Mouse (Mus musculus): Measurements from ENCODE around the gene Tom1l2. TPM values are rescaled to one million over a fixed set of nuclear protein-coding genes. Genes with fewer than 3 reads are reported as not detected.
A peak's percentile ranks its signal among the peaks of the same experiment; 100 is the strongest.

The Tom1l2 gene
- polyA plus RNA-seq, 1 experiment, result 95.2 TPM

DNA sequence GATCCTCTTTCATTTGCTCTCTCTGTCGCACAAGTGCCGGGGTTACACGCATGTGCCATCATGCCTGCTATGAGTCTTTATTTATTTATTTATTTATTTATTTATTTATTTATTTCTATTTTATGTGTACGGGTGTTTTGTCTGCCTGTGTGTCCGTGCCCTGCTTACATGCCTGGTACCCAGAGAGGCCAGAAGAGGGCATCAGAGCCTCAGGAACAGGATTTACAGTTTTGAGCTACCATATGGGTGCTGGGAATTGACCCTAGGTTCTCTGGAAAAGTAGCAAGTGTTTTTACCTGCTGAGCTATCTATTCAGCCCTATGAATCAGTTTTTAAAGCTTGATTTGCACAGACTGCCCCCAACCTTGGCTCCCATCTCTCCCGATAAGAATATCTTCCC is 30.8 kb upstream of the Tom1l2 start:
- H3K36me3 ChIP-seq (ENCODE audit: control insufficient read depth, insufficient read depth, low read length), result no peaks in the 10 kb centered on the region
- DNase-seq, result no peak
- peak; percentile 30; the same call in 1 of the 2 replicates for TF ChIP-seq CTCF (conservative IDR thresholded peaks at IDR 0.05; ENCODE audit: insufficient read depth, insufficient read length, low read depth, low read length)
- no peak for TF ChIP-seq POLR2A (IDR thresholded peaks at IDR 0.05; ENCODE audit: low read depth, low read length)
- no peaks in the 10 kb centered on the region for H3K4me1 ChIP-seq (ENCODE audit: control insufficient read depth, insufficient read depth, low read length)
- no peak overlapping the region for H3K4me3 ChIP-seq (ENCODE audit: insufficient read depth, low read depth, low read length)
- WGBS, result 94% methylated on average over 6 of the region's 6 CpGs
- H3K27ac ChIP-seq (ENCODE audit: insufficient read depth, low read depth, low read length), result no peak overlapping the region
- H3K27me3 ChIP-seq (replicated peaks; ENCODE audit: control insufficient read depth, insufficient read depth, low read length), result no peaks in the 10 kb centered on the region

GRCm38 (mm10) chr11:60374481-60374880 is 21.8 kb upstream of the Tom1l2 start:
- H3K36me3 ChIP-seq (ENCODE audit: control insufficient read depth, insufficient read depth, low read length), result no peaks in the 10 kb centered on the region
- no peak overlapping the region for H3K27ac ChIP-seq (ENCODE audit: insufficient read depth, low read depth, low read length)
- no peak overlapping the region for H3K4me3 ChIP-seq (ENCODE audit: insufficient read depth, low read depth, low read length)
- no peak for TF ChIP-seq POLR2A (IDR thresholded peaks at IDR 0.05; ENCODE audit: low read depth, low read length)
- no peak for TF ChIP-seq CTCF (conservative IDR thresholded peaks at IDR 0.05; ENCODE audit: insufficient read depth, insufficient read length, low read depth, low read length)
- no peaks in the 10 kb centered on the region for H3K27me3 ChIP-seq (replicated peaks; ENCODE audit: control insufficient read depth, insufficient read depth, low read length)
- WGBS, result 84% methylated on average over 6 of the region's 6 CpGs
- DNase-seq, result no peak
- no peaks in the 10 kb centered on the region for H3K4me1 ChIP-seq (ENCODE audit: control insufficient read depth, insufficient read depth, low read length)

GRCm38 (mm10) chr11:60370431-60370830 is 17.7 kb upstream of the Tom1l2 start:
- H3K36me3 ChIP-seq (ENCODE audit: control insufficient read depth, insufficient read depth, low read length), result no peaks in the 10 kb centered on the region
- no peaks in the 10 kb centered on the region for H3K27me3 ChIP-seq (replicated peaks; ENCODE audit: control insufficient read depth, insufficient read depth, low read length)
- no peak for TF ChIP-seq CTCF (conservative IDR thresholded peaks at IDR 0.05; ENCODE audit: insufficient read depth, insufficient read length, low read depth, low read length)
- no peak for TF ChIP-seq POLR2A (IDR thresholded peaks at IDR 0.05; ENCODE audit: low read depth, low read length)
- no peak for DNase-seq
- no peak overlapping the region for H3K27ac ChIP-seq (ENCODE audit: insufficient read depth, low read depth, low read length)
- WGBS, result 83% methylated on average over 13 of the region's 13 CpGs
- H3K4me1 ChIP-seq (ENCODE audit: control insufficient read depth, insufficient read depth, low read length), result no peaks in the 10 kb centered on the region
- H3K4me3 ChIP-seq (ENCODE audit: insufficient read depth, low read depth, low read length), result no peak overlapping the region

- Histone ChIP-seq H3K4me3 (ENCODE audit: insufficient read depth, low read depth, low read length) (no peak overlapping the region), H3K4me1 (ENCODE audit: control insufficient read depth, insufficient read depth, low read length) (no peaks in the 10 kb centered on the region), H3K27me3 (replicated peaks; ENCODE audit: control insufficient read depth, insufficient read depth, low read length) (no peaks in the 10 kb centered on the region), H3K36me3 (ENCODE audit: control insufficient read depth, insufficient read depth, low read length) (no peaks in the 10 kb centered on the region), H3K27ac (ENCODE audit: insufficient read depth, low read depth, low read length) (no peak overlapping the region)
- 54% methylated on average over 4 of the region's 4 CpGs for WGBS
- no peak for DNase-seq
- TF ChIP-seq POLR2A (IDR thresholded peaks at IDR 0.05; ENCODE audit: low read depth, low read length) (no peak), CTCF (conservative IDR thresholded peaks at IDR 0.05; ENCODE audit: insufficient read depth, insufficient read length, low read depth, low read length) (no peak)
Measured at GRCm38 (mm10) chr11:60369448-60369847, 16.7 kb upstream of the Tom1l2 start.

DNA sequence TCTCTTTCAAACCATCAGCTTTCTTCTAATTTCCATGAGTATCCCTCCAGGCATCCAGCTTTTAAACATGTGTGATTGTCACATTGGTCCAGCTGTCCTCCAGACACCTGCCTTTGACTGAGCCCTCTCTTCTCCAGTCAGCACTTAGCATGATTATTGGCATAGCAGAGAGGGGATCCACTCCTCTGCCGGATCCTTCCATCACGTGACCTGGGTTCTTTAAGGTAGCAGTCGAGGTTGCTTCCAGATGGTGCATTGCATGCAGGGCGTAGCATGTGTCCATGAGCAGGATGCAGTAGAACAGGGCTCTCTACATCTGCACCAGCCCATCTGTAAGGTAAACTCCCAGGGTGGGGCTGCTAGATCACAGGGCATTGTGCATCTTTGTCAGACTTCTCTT is 16.2 kb upstream of the Tom1l2 start:
- DNase-seq, result no peak
- H3K36me3 ChIP-seq (ENCODE audit: control insufficient read depth, insufficient read depth, low read length), result no peaks in the 10 kb centered on the region
- no peak overlapping the region for H3K4me3 ChIP-seq (ENCODE audit: insufficient read depth, low read depth, low read length)
- no peaks in the 10 kb centered on the region for H3K4me1 ChIP-seq (ENCODE audit: control insufficient read depth, insufficient read depth, low read length)
- no peak overlapping the region for H3K27ac ChIP-seq (ENCODE audit: insufficient read depth, low read depth, low read length)
- no peaks in the 10 kb centered on the region for H3K27me3 ChIP-seq (replicated peaks; ENCODE audit: control insufficient read depth, insufficient read depth, low read length)
- TF ChIP-seq CTCF (conservative IDR thresholded peaks at IDR 0.05; ENCODE audit: insufficient read depth, insufficient read length, low read depth, low read length) (no peak), POLR2A (IDR thresholded peaks at IDR 0.05; ENCODE audit: low read depth, low read length) (no peak)
- WGBS, result 79% methylated on average over 4 of the region's 4 CpGs

- no peaks in the 10 kb centered on the region for H3K4me1 ChIP-seq (ENCODE audit: control insufficient read depth, insufficient read depth, low read length)
- TF ChIP-seq POLR2A (IDR thresholded peaks at IDR 0.05; ENCODE audit: low read depth, low read length) (no peak), CTCF (conservative IDR thresholded peaks at IDR 0.05; ENCODE audit: insufficient read depth, insufficient read length, low read depth, low read length) (peak; percentile 28; the same call in 1 of the 2 replicates)
Measured at GRCm38 (mm10) chr11:60367256-60367655, 14.6 kb upstream of the Tom1l2 start.

DNA sequence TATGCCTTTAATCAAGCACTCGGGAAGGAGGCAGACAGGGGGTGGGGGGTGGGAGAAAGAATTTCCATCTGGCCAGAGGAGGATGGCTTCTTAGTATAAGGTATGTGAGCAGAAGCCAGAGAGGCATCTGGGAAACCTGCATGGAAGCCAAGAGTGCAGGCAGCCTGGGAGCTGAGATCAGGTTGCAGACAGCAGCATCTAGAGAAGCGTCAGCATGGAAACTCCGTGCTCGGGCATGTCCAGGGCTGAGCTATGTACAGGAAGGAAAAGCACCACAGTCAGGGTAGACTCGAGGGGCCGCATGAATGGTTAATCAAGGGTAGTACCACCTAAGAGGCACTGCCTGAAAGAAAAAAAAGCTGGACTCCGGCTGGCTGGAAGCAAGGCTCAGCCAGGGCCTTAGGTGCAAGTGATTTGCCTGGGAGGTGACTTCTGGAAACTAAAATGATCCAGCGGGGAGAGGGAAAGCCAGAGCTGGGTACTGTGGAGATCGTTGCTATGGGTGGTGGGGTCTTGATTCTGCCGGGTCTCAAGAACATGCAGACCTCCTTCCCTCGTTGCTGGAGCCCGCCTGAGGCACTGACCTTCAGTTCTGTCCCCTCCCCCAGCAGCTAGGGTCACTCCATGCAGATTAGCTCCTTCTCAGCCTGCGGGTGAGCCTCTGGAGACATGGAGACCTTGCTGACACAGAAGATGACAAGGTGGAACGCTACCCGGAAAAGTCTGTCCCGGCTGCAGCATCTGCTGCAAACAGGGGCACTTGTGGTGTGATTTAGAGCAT is 13.7 kb upstream of the Tom1l2 start:
- no peaks in the 10 kb centered on the region for H3K36me3 ChIP-seq (ENCODE audit: control insufficient read depth, insufficient read depth, low read length)
- H3K27me3 ChIP-seq (replicated peaks; ENCODE audit: control insufficient read depth, insufficient read depth, low read length), result no peaks in the 10 kb centered on the region
- DNase-seq, result no peak
- WGBS, result 34% methylated on average over 16 of the region's 16 CpGs
- no peak overlapping the region for H3K4me3 ChIP-seq (ENCODE audit: insufficient read depth, low read depth, low read length)
- no peaks in the 10 kb centered on the region for H3K4me1 ChIP-seq (ENCODE audit: control insufficient read depth, insufficient read depth, low read length)
- H3K27ac ChIP-seq (ENCODE audit: insufficient read depth, low read depth, low read length), result no peak overlapping the region
- no peak for TF ChIP-seq CTCF (conservative IDR thresholded peaks at IDR 0.05; ENCODE audit: insufficient read depth, insufficient read length, low read depth, low read length)
- TF ChIP-seq POLR2A (IDR thresholded peaks at IDR 0.05; ENCODE audit: low read depth, low read length), result no peak

More at GRCm38 (mm10) chr11:60367256-60367655, 14.6 kb upstream of the Tom1l2 start:
- no peak for DNase-seq
- H3K27ac ChIP-seq (ENCODE audit: insufficient read depth, low read depth, low read length), result no peak overlapping the region
- 81% methylated on average over 3 of the region's 3 CpGs for WGBS
- H3K27me3 ChIP-seq (replicated peaks; ENCODE audit: control insufficient read depth, insufficient read depth, low read length), result no peaks in the 10 kb centered on the region
- no peaks in the 10 kb centered on the region for H3K36me3 ChIP-seq (ENCODE audit: control insufficient read depth, insufficient read depth, low read length)
- no peak overlapping the region for H3K4me3 ChIP-seq (ENCODE audit: insufficient read depth, low read depth, low read length)
